Comparison of ENCODE assay signal across 8 mouse cellular contexts in genomic region chr16:91729821-91730441, GRCm38 (mm10). TPM values are rescaled to one million over a fixed set of nuclear protein-coding genes. Genes with fewer than 3 reads are reported as not detected.
DNase-seq lines count a peak whose midpoint lies in the region; ATAC-seq and TF ChIP-seq lines count a peak whose summit lies in the region.

No protein-coding gene starts in this region.

- peaks cover 14% of the 10 kb centered on the region for H3K4me1 ChIP-seq in lung, embryonic 16.5 days (replicated peaks; ENCODE audit: control insufficient read depth, insufficient read depth, low read length)

- H3K79me3 ChIP-seq in C2C12 (ENCODE audit: low read depth), result peaks cover 45% of the 10 kb centered on the region

- no peaks in the 10 kb centered on the region for H3K36me3 ChIP-seq in C2C12 (ENCODE audit: control insufficient read depth, insufficient read depth)
- no peaks in the 10 kb centered on the region for H3K36me3 ChIP-seq in lung, embryonic 16.5 days (ENCODE audit: control insufficient read depth, insufficient read depth, low read length)

- H3ac ChIP-seq in C2C12 (ENCODE audit: control insufficient read depth, insufficient read length, low read depth), result peak overlapping the region; percentile 62

- peaks cover 89% of the 10 kb centered on the region for H3K79me2 ChIP-seq in C2C12 (ENCODE audit: control insufficient read depth, insufficient read depth)

- no peak for TF ChIP-seq CTCF in C2C12 (IDR thresholded peaks at IDR 0.05; ENCODE audit: control insufficient read depth, insufficient read depth, insufficient read length)

- H3K4me3 ChIP-seq in C2C12 (ENCODE audit: insufficient read depth, poor library complexity, severe bottlenecking), result peak overlapping the region; percentile 56
- peak overlapping the region; percentile 84 for H3K4me3 ChIP-seq in lung, embryonic 16.5 days (ENCODE audit: low read length)

- H3K9me3 ChIP-seq in lung, embryonic 16.5 days (ENCODE audit: control insufficient read depth, low read length), result no peaks in the 10 kb centered on the region

- ATAC-seq in lung, embryonic 16.5 days (ENCODE audit: low read depth), result no peak
- ATAC-seq in activated CD4-positive, CD25-positive, alpha-beta regulatory T cell, adult 4 months, result no peak

- H3K27ac ChIP-seq in lung, embryonic 16.5 days (ENCODE audit: low read length), result peak overlapping the region; percentile 89

- H3K4me2 ChIP-seq in lung, embryonic 16.5 days (ENCODE audit: low read depth, low read length), result peak overlapping the region; percentile 75

- peak; percentile 56 for DNase-seq in 3134 (ENCODE audit: extremely low read depth, insufficient read length, low spot score)
- peak; percentile 67 for DNase-seq in cerebellum, adult 8-10 months
- peak; percentile 59 for DNase-seq in gastrocnemius, postnatal 10 days
- peak; percentile 51 for DNase-seq in kidney, adult 18-20 months
- DNase-seq in right cerebral cortex, postnatal 25 days, result peak; percentile 55

- H3K9ac ChIP-seq in lung, embryonic 16.5 days (ENCODE audit: low read length), result peak overlapping the region; percentile 87

- WGBS in lung, embryonic 16.5 days, result under 1% methylated on average over 27 of the region's 44 CpGs

- H3K27me3 ChIP-seq in C2C12 (ENCODE audit: control insufficient read depth, insufficient read depth, insufficient read length), result no peaks in the 10 kb centered on the region
- no peaks in the 10 kb centered on the region for H3K27me3 ChIP-seq in lung, embryonic 16.5 days (ENCODE audit: control insufficient read depth, insufficient read depth, low read depth, low read length)

TF ChIP-seq in C2C12, 6 proteins besides CTCF, POLR2A, EP300 and RAD21:
- TF ChIP-seq MYOD1 (IDR thresholded peaks at IDR 0.05; ENCODE audit: control insufficient read depth, insufficient read length, low read depth), result no peak
- no peak for TF ChIP-seq MAX (IDR thresholded peaks at IDR 0.05)
- no peak for TF ChIP-seq FOSL1 (IDR thresholded peaks at IDR 0.05; ENCODE audit: insufficient read depth, low read length, poor library complexity, severe bottlenecking)
- TF ChIP-seq USF1 (IDR thresholded peaks at IDR 0.05; ENCODE audit: low read depth), result no peak
- TF ChIP-seq CEBPB (IDR thresholded peaks at IDR 0.05; ENCODE audit: low read depth), result no peak
- TF ChIP-seq MYOG (IDR thresholded peaks at IDR 0.05; ENCODE audit: control insufficient read depth, extremely low read depth, insufficient read length), result no peak

RNA-seq across cellular contexts. Expression of gene Itsn1, which starts 0.8 kb away (rescaled TPM):
- polyA plus RNA-seq in C2C12 (2012; fragmentation: generic; extraction: Trizol), result 24.3 TPM
- 10 to 100 TPM; 60.2 to 81.2 TPM for total RNA-seq in gastrocnemius, postnatal 10 days (2021)
- 17.8 and 18.0 TPM in 2 replicates for polyA plus RNA-seq in lung, embryonic 16.5 days (2015; fragmentation: Nextera tagmentation; extraction: Ambion mirVana)
- polyA plus RNA-seq in activated CD4-positive, CD25-positive, alpha-beta regulatory T cell, adult 4 months (2017; shearing (Covaris generic)), result 1 to 10 TPM; 3.2 to 5.6 TPM

RNA-seq across cellular contexts. Expression of gene Cryzl1, which starts 1.2 kb away (rescaled TPM):
- polyA plus RNA-seq in C2C12 (2012; fragmentation: generic; extraction: Trizol), result 16.7 TPM
- total RNA-seq in gastrocnemius, postnatal 10 days (2021), result 10 to 100 TPM; 15.1 to 19.4 TPM
- polyA plus RNA-seq in lung, embryonic 16.5 days (2015; fragmentation: Nextera tagmentation; extraction: Ambion mirVana), result 74.2 and 75.1 TPM in 2 replicates
- 10 to 100 TPM; 67.0 to 69.8 TPM for polyA plus RNA-seq in activated CD4-positive, CD25-positive, alpha-beta regulatory T cell, adult 4 months (2017; shearing (Covaris generic))

RNA-seq across cellular contexts. Expression of gene Donson, which starts 41.4 kb away (rescaled TPM):
- 12.2 TPM for polyA plus RNA-seq in C2C12 (2012; fragmentation: generic; extraction: Trizol)
- 1 to 10 TPM; 2.4 to 3.8 TPM for total RNA-seq in gastrocnemius, postnatal 10 days (2021)
- polyA plus RNA-seq in lung, embryonic 16.5 days (2015; fragmentation: Nextera tagmentation; extraction: Ambion mirVana), result 20.8 and 22.2 TPM in 2 replicates
- polyA plus RNA-seq in activated CD4-positive, CD25-positive, alpha-beta regulatory T cell, adult 4 months (2017; shearing (Covaris generic)), result 10 to 100 TPM; 12.0 to 27.2 TPM
